Mouse (Mus musculus): ENCODE results near the gene Slc35b2.

Slc35b2 gene

GRCm38 (mm10) chr17:45548541-45549512, 14.8 kb upstream of the Slc35b2 start:
- no peak for TF ChIP-seq POU5F1 (IDR thresholded peaks at IDR 0.05; ENCODE audit: borderline replicate concordance, low read length)
- peak; percentile 48 for TF ChIP-seq CTCF (conservative IDR thresholded peaks at IDR 0.05; ENCODE audit: low read length)
- Histone ChIP-seq H3K4me3 (replicated peaks; ENCODE audit: low read length) (peak overlapping the region; percentile 91), H3K4me1 (replicated peaks; ENCODE audit: low read depth, low read length) (peaks cover 61% of the 10 kb centered on the region), H3K36me3 (ENCODE audit: insufficient read depth, low read length) (no peaks in the 10 kb centered on the region), H3K9me3 (ENCODE audit: low read length) (no peaks in the 10 kb centered on the region), H3K27me3 (ENCODE audit: insufficient read depth, low read length) (peaks cover 55% of the 10 kb centered on the region)

GRCm38 (mm10) chr17:45549617-45550181, 14.0 kb upstream of the Slc35b2 start, which contains the start of gene Tmem151b:
TSS of gene Tmem151b (minus strand) at chr17:45549677.
- Histone ChIP-seq H3K4me3 (replicated peaks; ENCODE audit: low read length) (peak within 1 kb of the TSS; percentile 91), H3K27me3 (ENCODE audit: insufficient read depth, low read length) (peaks cover 48% of the 10 kb centered on the region), H3K36me3 (ENCODE audit: insufficient read depth, low read length) (no peaks in the 10 kb centered on the region), H3K9me3 (ENCODE audit: low read length) (no peaks in the 10 kb centered on the region), H3K4me1 (replicated peaks; ENCODE audit: low read depth, low read length) (peaks cover 53% of the 10 kb centered on the region)
- TF ChIP-seq CTCF (conservative IDR thresholded peaks at IDR 0.05; ENCODE audit: low read length): no peak
- TF ChIP-seq NANOG (IDR thresholded peaks at IDR 0.05; ENCODE audit: borderline replicate concordance, low read length): no peak
- no peak for TF ChIP-seq POU5F1 (IDR thresholded peaks at IDR 0.05; ENCODE audit: borderline replicate concordance, low read length)

- Histone ChIP-seq H3K9me3 (ENCODE audit: low read length) (no peaks in the 10 kb centered on the region), H3K27me3 (ENCODE audit: insufficient read depth, low read length) (peaks cover 43% of the 10 kb centered on the region), H3K36me3 (ENCODE audit: insufficient read depth, low read length) (no peaks in the 10 kb centered on the region), H3K4me1 (replicated peaks; ENCODE audit: low read depth, low read length) (peaks cover 57% of the 10 kb centered on the region), H3K4me3 (replicated peaks; ENCODE audit: low read length) (no peak overlapping the region)
- TF ChIP-seq NANOG (IDR thresholded peaks at IDR 0.05; ENCODE audit: borderline replicate concordance, low read length): no peak
- TF ChIP-seq CTCF (conservative IDR thresholded peaks at IDR 0.05; ENCODE audit: low read length): no peak
- TF ChIP-seq POU5F1 (IDR thresholded peaks at IDR 0.05; ENCODE audit: borderline replicate concordance, low read length): no peak
Measured at GRCm38 (mm10) chr17:45550253-45550652, 13.4 kb upstream of the Slc35b2 start.

- Histone ChIP-seq H3K27me3 (ENCODE audit: insufficient read depth, low read length) (peaks cover 37% of the 10 kb centered on the region), H3K4me3 (replicated peaks; ENCODE audit: low read length) (no peak overlapping the region), H3K4me1 (replicated peaks; ENCODE audit: low read depth, low read length) (peaks cover 57% of the 10 kb centered on the region), H3K36me3 (ENCODE audit: insufficient read depth, low read length) (no peaks in the 10 kb centered on the region), H3K9me3 (ENCODE audit: low read length) (no peaks in the 10 kb centered on the region)
- no peak for TF ChIP-seq CTCF (conservative IDR thresholded peaks at IDR 0.05; ENCODE audit: low read length)
- no peak for TF ChIP-seq POU5F1 (IDR thresholded peaks at IDR 0.05; ENCODE audit: borderline replicate concordance, low read length)
- no peak for TF ChIP-seq NANOG (IDR thresholded peaks at IDR 0.05; ENCODE audit: borderline replicate concordance, low read length)
Measured at GRCm38 (mm10) chr17:45551249-45551796, 12.4 kb upstream of the Slc35b2 start.

GRCm38 (mm10) chr17:45551816-45552451, 11.7 kb upstream of the Slc35b2 start:
- no peak overlapping the region for H3K4me3 ChIP-seq (replicated peaks; ENCODE audit: low read length)
- H3K36me3 ChIP-seq (ENCODE audit: insufficient read depth, low read length): no peaks in the 10 kb centered on the region
- H3K9me3 ChIP-seq (ENCODE audit: low read length): no peaks in the 10 kb centered on the region
- no peak for TF ChIP-seq NANOG (IDR thresholded peaks at IDR 0.05; ENCODE audit: borderline replicate concordance, low read length)
- TF ChIP-seq POU5F1 (IDR thresholded peaks at IDR 0.05; ENCODE audit: borderline replicate concordance, low read length): no peak
- peak; percentile 95 for TF ChIP-seq CTCF (conservative IDR thresholded peaks at IDR 0.05; ENCODE audit: low read length)
- peaks cover 57% of the 10 kb centered on the region for H3K4me1 ChIP-seq (replicated peaks; ENCODE audit: low read depth, low read length)
- H3K27me3 ChIP-seq (ENCODE audit: insufficient read depth, low read length): peaks cover 37% of the 10 kb centered on the region

DNA sequence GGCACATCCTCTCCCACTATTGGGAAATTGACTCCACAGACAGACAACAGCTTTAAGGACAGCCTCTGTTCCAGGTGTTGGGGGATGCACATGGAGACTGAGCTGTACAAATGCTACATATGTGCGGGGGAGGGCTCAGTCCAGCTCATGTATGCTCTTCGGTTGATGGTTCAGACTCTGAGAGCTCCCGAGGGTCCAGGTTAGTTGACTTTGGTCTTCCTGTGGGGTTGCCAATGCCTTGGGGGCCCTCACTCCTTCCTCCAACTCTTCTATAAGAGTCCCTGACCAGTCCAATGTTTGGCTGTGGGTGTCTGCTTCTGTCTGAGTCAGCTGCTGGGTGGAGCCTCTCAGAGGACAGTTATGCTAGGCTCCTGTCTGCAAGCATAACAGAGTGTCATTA, 10.6 kb upstream of the Slc35b2 start:
- Histone ChIP-seq H3K36me3 (ENCODE audit: insufficient read depth, low read length) (no peaks in the 10 kb centered on the region), H3K27me3 (ENCODE audit: insufficient read depth, low read length) (peaks cover 33% of the 10 kb centered on the region), H3K9me3 (ENCODE audit: low read length) (no peaks in the 10 kb centered on the region), H3K4me1 (replicated peaks; ENCODE audit: low read depth, low read length) (peaks cover 64% of the 10 kb centered on the region), H3K4me3 (replicated peaks; ENCODE audit: low read length) (no peak overlapping the region)
- TF ChIP-seq CTCF (conservative IDR thresholded peaks at IDR 0.05; ENCODE audit: low read length) (no peak), POU5F1 (IDR thresholded peaks at IDR 0.05; ENCODE audit: borderline replicate concordance, low read length) (no peak), NANOG (IDR thresholded peaks at IDR 0.05; ENCODE audit: borderline replicate concordance, low read length) (no peak)

DNA sequence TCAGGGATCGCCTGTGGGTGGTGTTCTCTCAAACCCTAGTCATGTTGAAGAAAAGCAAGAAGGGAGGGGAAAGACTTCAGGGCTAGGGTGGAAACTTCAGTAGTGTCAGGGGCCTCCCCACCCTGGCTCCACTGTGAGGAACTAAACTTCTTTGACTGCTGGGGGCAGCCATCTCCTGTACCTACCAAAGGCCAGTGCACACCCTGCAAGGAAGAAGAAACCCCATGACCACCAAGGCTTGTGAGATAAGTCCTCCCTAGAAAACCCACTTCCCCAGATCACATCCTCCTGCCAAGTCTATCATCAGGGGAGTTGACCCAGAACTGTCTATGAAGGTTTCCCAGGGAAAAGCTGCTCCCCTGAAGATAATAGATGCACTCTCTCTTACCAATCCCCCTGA, 9.3 kb upstream of the Slc35b2 start:
- Histone ChIP-seq H3K9me3 (ENCODE audit: low read length) (no peaks in the 10 kb centered on the region), H3K4me1 (replicated peaks; ENCODE audit: low read depth, low read length) (peaks cover 70% of the 10 kb centered on the region), H3K4me3 (replicated peaks; ENCODE audit: low read length) (no peak overlapping the region), H3K36me3 (ENCODE audit: insufficient read depth, low read length) (peaks cover 10% of the 10 kb centered on the region; the same call in 1 of the 2 replicates), H3K27me3 (ENCODE audit: insufficient read depth, low read length) (peaks cover 29% of the 10 kb centered on the region)
- TF ChIP-seq POU5F1 (IDR thresholded peaks at IDR 0.05; ENCODE audit: borderline replicate concordance, low read length) (no peak), CTCF (conservative IDR thresholded peaks at IDR 0.05; ENCODE audit: low read length) (no peak), NANOG (IDR thresholded peaks at IDR 0.05; ENCODE audit: borderline replicate concordance, low read length) (no peak)

Data from E14TG2a.4 (cell line).